ENCODE assay signal across 9 mouse cellular contexts in the genomic region with DNA sequence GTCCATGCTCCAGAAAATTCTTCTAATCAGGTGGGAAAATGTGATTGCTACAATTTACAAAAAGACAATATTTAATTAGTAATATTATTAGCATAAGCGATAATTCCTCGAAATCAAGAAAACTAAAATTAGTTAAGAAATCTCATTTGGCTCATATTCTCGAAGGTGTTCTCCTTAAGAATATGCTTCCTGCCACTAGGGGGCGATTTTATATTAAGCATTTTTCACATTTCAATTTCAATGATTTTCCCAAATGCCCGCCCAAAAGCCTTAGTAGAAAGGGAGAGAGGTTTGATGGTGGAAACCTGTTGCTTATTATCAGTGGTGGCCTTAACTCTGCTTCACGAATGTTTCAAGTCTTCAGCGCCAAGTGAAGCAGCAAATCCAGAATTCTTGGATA.
DNase-seq lines count a peak whose midpoint lies in the region; ATAC-seq lines count a peak whose summit lies in the region.
"Had no signal": no experiment of that assay in that cellular context is flagged by ENCODE, and none has a peak within 500 bp of the region (broad histone marks: within the 10 kb centered on the region; RNA-seq: fewer than 3 reads in every experiment).

No protein-coding gene starts in this region.

- ATAC-seq in intestine, embryonic 16.5 days: no peak

- H3K4me1 ChIP-seq in intestine, embryonic 16.5 days (ENCODE audit: control insufficient read depth, insufficient read depth, low read length): no peaks in the 10 kb centered on the region
- H3K4me1 ChIP-seq: liver, embryonic 13.5 days had no signal

- no peak overlapping the region for H3K9ac ChIP-seq in intestine, embryonic 16.5 days (ENCODE audit: low read depth, low read length)
- H3K9ac ChIP-seq: liver, embryonic 13.5 days had no signal

- H3K9me3 ChIP-seq in intestine, embryonic 16.5 days (ENCODE audit: control insufficient read depth, low read length): no peaks in the 10 kb centered on the region
- H3K9me3 ChIP-seq: liver, embryonic 13.5 days had no signal

- no peak overlapping the region for H3K4me2 ChIP-seq in intestine, embryonic 16.5 days (ENCODE audit: low read depth, low read length)
- H3K4me2 ChIP-seq: liver, embryonic 13.5 days had no signal

- DNase-seq in kidney, postnatal 10 days: peak; percentile 4
- DNase-seq in kidney, adult 18-20 months: no peak
- DNase-seq in urinary bladder, postnatal 14 days (ENCODE audit: low spot score): peak; percentile 4
- DNase-seq in urinary bladder, adult 2 months (ENCODE audit: low spot score): no peak
- peak; percentile 6 to 36 for DNase-seq in cerebellum, postnatal 25 days
- no peak for DNase-seq in spleen, postnatal 4 days (ENCODE audit: low spot score in 2 of 2)
- DNase-seq in gastrocnemius, postnatal 4 days (ENCODE audit: low spot score in 2 of 2): no peak
- DNase-seq: liver, embryonic 13.5 days had no signal

- WGBS in intestine, embryonic 16.5 days: 35% methylated on average over 7 of the region's 7 CpGs

- no peak overlapping the region for H3K4me3 ChIP-seq in intestine, embryonic 16.5 days (ENCODE audit: low read length)
- H3K4me3 ChIP-seq: liver, embryonic 13.5 days had no signal

- H3K36me3 ChIP-seq in intestine, embryonic 16.5 days (ENCODE audit: control insufficient read depth, insufficient read depth, low read length): no peaks in the 10 kb centered on the region
- H3K36me3 ChIP-seq: liver, embryonic 13.5 days had no signal

- no peak overlapping the region for H3K27ac ChIP-seq in intestine, embryonic 16.5 days (ENCODE audit: low read length)
- H3K27ac ChIP-seq: liver, embryonic 13.5 days had no signal

- no peaks in the 10 kb centered on the region for H3K27me3 ChIP-seq in intestine, embryonic 16.5 days (replicated peaks; ENCODE audit: control insufficient read depth, insufficient read depth, low read length)
- H3K27me3 ChIP-seq: liver, embryonic 13.5 days had no signal

Comparison
In these comparisons a context has a peak if more than half of its experiments do, and no peak if none do; other contexts are left out.
1. DNase-seq: peak in kidney, postnatal 10 days (single experiment), urinary bladder, postnatal 14 days (single experiment) and cerebellum, postnatal 25 days (2 of 2); none in kidney, adult 18-20 months (single experiment), urinary bladder, adult 2 months (single experiment), spleen, postnatal 4 days (0 of 2) and gastrocnemius, postnatal 4 days (0 of 2).